Mouse (Mus musculus): ENCODE data around the gene Dvl3. TPM values are rescaled to one million over a fixed set of nuclear protein-coding genes. Genes with fewer than 3 reads are reported as not detected.

Gene Dvl3
- polyA plus RNA-seq, 2 experiments = 26.5 to 74.8 TPM

GRCm38 (mm10) chr16:20516032-20516431 lies 750 bp upstream of the Dvl3 start:
- ATAC-seq (ENCODE audit: low FRiP score, low read depth) (no peak), DNase-seq (ENCODE audit: low spot score) (no peak)
- Histone ChIP-seq H3K4me1 (ENCODE audit: control insufficient read depth, insufficient read depth, low read length) (peaks cover 10% of the 10 kb centered on the region; the same call in 1 of the 2 replicates), H3K9me3 (ENCODE audit: control insufficient read depth, low read length) (no peaks in the 10 kb centered on the region), H3K27me3 (ENCODE audit: control insufficient read depth, insufficient read depth, low read length) (no peaks in the 10 kb centered on the region), H3K27ac (replicated peaks; ENCODE audit: low read depth, low read length) (peak overlapping the region; percentile 85), H3K4me3 (replicated peaks; ENCODE audit: low read length) (peak overlapping the region; percentile 95), H3K9ac (ENCODE audit: low read depth, low read length, severe bottlenecking) (0 out of 2 replicates have a peak overlapping the region, but pooled peaks have one; percentile 97), H3K4me2 (replicated peaks; ENCODE audit: low read depth, low read length, severe bottlenecking) (peak overlapping the region; percentile 92), H3K36me3 (ENCODE audit: control insufficient read depth, insufficient read depth, low read length) (peaks cover 23% of the 10 kb centered on the region; the same call in 1 of the 2 replicates)
- no peak for TF ChIP-seq POLR2A (IDR thresholded peaks at IDR 0.05; ENCODE audit: borderline replicate concordance, extremely low read depth, insufficient read depth, insufficient read length)

- Histone ChIP-seq H3K4me1 (ENCODE audit: control insufficient read depth, insufficient read depth, low read length) (peaks cover 10% of the 10 kb centered on the region; the same call in 1 of the 2 replicates), H3K36me3 (ENCODE audit: control insufficient read depth, insufficient read depth, low read length) (peaks cover 30% of the 10 kb centered on the region), H3K4me2 (replicated peaks; ENCODE audit: low read depth, low read length, severe bottlenecking) (peak overlapping the region; percentile 92), H3K9ac (ENCODE audit: low read depth, low read length, severe bottlenecking) (peak overlapping the region; percentile 97), H3K27ac (replicated peaks; ENCODE audit: low read depth, low read length) (peak overlapping the region; percentile 85), H3K4me3 (replicated peaks; ENCODE audit: low read length) (peak overlapping the region; percentile 95), H3K27me3 (ENCODE audit: control insufficient read depth, insufficient read depth, low read length) (no peaks in the 10 kb centered on the region), H3K9me3 (ENCODE audit: control insufficient read depth, low read length) (no peaks in the 10 kb centered on the region)
- DNase-seq (ENCODE audit: low spot score) (no peak), ATAC-seq (ENCODE audit: low FRiP score, low read depth) (peak; percentile 11)
- 0% methylated on average over 26 of the region's 26 CpGs for WGBS
- TF ChIP-seq POLR2A (IDR thresholded peaks at IDR 0.05; ENCODE audit: borderline replicate concordance, extremely low read depth, insufficient read depth, insufficient read length) = no peak
Measured at GRCm38 (mm10) chr16:20517216-20517615, 434 bp downstream of the Dvl3 start.

- Histone ChIP-seq H3K27ac (replicated peaks; ENCODE audit: low read depth, low read length) (peak overlapping the region; percentile 85), H3K9ac (ENCODE audit: low read depth, low read length, severe bottlenecking) (peak overlapping the region; percentile 97), H3K27me3 (ENCODE audit: control insufficient read depth, insufficient read depth, low read length) (no peaks in the 10 kb centered on the region), H3K9me3 (ENCODE audit: control insufficient read depth, low read length) (no peaks in the 10 kb centered on the region), H3K36me3 (ENCODE audit: control insufficient read depth, insufficient read depth, low read length) (peaks cover 32% of the 10 kb centered on the region), H3K4me2 (replicated peaks; ENCODE audit: low read depth, low read length, severe bottlenecking) (peak overlapping the region; percentile 92), H3K4me1 (ENCODE audit: control insufficient read depth, insufficient read depth, low read length) (peaks cover 10% of the 10 kb centered on the region; the same call in 1 of the 2 replicates), H3K4me3 (replicated peaks; ENCODE audit: low read length) (peak overlapping the region; percentile 95)
- 1% methylated on average over 6 of the region's 6 CpGs for WGBS
- DNase-seq (ENCODE audit: low spot score) (peak; percentile 36), ATAC-seq (ENCODE audit: low FRiP score, low read depth) (peak; percentile 58)
- no peak for TF ChIP-seq POLR2A (IDR thresholded peaks at IDR 0.05; ENCODE audit: borderline replicate concordance, extremely low read depth, insufficient read depth, insufficient read length)
Measured at GRCm38 (mm10) chr16:20517701-20518374, 1.1 kb downstream of the Dvl3 start.

- DNase-seq (ENCODE audit: low spot score) (no peak), ATAC-seq (ENCODE audit: low FRiP score, low read depth) (no peak)
- 83% methylated on average over 10 of the region's 10 CpGs for whole genome bisulfite sequencing
- no peak overlapping the region for H3K27ac ChIP-seq (replicated peaks; ENCODE audit: low read depth, low read length)
- TF ChIP-seq POLR2A (IDR thresholded peaks at IDR 0.05; ENCODE audit: borderline replicate concordance, extremely low read depth, insufficient read depth, insufficient read length) = no peak
- peaks cover 91% of the 10 kb centered on the region for H3K36me3 ChIP-seq (ENCODE audit: control insufficient read depth, insufficient read depth, low read length)
- no peak overlapping the region for H3K4me3 ChIP-seq (replicated peaks; ENCODE audit: low read length)
- no peak overlapping the region for H3K4me2 ChIP-seq (replicated peaks; ENCODE audit: low read depth, low read length, severe bottlenecking)
- H3K27me3 ChIP-seq (ENCODE audit: control insufficient read depth, insufficient read depth, low read length) = no peaks in the 10 kb centered on the region
- H3K9me3 ChIP-seq (ENCODE audit: control insufficient read depth, low read length) = no peaks in the 10 kb centered on the region
- H3K9ac ChIP-seq (ENCODE audit: low read depth, low read length, severe bottlenecking) = no peak overlapping the region
- 0 out of 2 replicates have a peak, but pooled peaks cover 2% of the 10 kb centered on the region for H3K4me1 ChIP-seq (ENCODE audit: control insufficient read depth, insufficient read depth, low read length)
Measured at GRCm38 (mm10) chr16:20523886-20524285, 7.1 kb downstream of the Dvl3 start.

GRCm38 (mm10) chr16:20528779-20529178 lies 12.0 kb downstream of the Dvl3 start:
- Histone ChIP-seq H3K27me3 (ENCODE audit: control insufficient read depth, insufficient read depth, low read length) (no peaks in the 10 kb centered on the region), H3K4me3 (replicated peaks; ENCODE audit: low read length) (no peak overlapping the region), H3K9ac (ENCODE audit: low read depth, low read length, severe bottlenecking) (no peak overlapping the region), H3K27ac (replicated peaks; ENCODE audit: low read depth, low read length) (no peak overlapping the region), H3K9me3 (ENCODE audit: control insufficient read depth, low read length) (no peaks in the 10 kb centered on the region), H3K36me3 (ENCODE audit: control insufficient read depth, insufficient read depth, low read length) (peaks cover 92% of the 10 kb centered on the region), H3K4me1 (ENCODE audit: control insufficient read depth, insufficient read depth, low read length) (no peaks in the 10 kb centered on the region), H3K4me2 (replicated peaks; ENCODE audit: low read depth, low read length, severe bottlenecking) (no peak overlapping the region)
- no peak for TF ChIP-seq POLR2A (IDR thresholded peaks at IDR 0.05; ENCODE audit: borderline replicate concordance, extremely low read depth, insufficient read depth, insufficient read length)
- 88% methylated on average over 5 of the region's 5 CpGs for WGBS
- no peak for DNase-seq (ENCODE audit: low spot score)
- ATAC-seq (ENCODE audit: low FRiP score, low read depth) = no peak

All from limb, embryonic 14.5 days (tissue).